Mouse (Mus musculus): ENCODE data around the gene Gm12216. TPM values are rescaled to one million over a fixed set of nuclear protein-coding genes. Genes with fewer than 3 reads are reported as not detected.

Gene Gm12216
- total and polyA plus RNA-seq, 3 experiments, result not detected

DNA sequence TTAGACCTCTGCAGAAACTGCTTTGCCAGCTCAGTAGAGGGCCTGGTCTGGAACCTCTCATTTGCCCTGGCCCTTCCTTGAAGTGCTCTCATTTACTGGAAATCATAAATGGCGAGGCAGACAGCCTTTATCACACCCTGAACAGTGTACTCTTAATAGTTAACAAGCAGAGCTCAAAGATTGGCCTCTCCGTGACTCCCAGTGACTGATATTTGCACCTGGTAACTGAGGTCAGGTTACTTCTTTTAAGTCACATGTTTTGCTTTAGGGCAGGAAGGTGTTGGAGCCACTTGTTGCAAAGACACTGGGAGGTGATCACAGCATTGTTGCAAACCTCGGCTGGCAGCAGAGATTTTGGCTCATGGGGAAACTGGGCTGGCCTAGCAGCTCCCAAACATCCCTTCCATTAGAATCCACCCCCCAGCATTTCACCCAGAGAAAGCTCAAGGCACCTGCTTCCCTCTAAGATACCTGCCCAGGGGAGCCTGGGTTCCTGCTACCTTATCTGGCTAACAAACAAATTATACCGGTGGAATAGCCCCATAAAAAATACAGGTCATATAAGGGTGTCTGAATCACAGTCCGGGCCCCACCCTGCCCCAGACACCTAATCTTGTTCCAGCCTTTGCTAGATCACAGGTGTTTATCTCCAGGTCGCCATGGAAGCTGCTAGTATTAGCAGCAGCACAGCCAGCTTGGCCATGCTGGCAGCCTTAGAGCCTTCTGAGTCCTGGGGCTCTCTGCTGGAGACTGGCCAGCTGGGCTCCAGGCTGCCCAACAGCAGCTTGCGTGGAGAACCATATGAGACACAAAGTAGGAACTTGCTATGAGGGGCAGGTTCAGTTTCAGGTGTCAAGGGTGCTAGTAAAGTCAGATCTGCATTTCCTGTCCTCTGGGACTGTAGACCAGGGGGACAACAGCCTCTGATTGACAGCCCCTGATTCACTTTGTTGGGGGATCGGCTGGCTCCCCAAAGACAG, 19.1 kb downstream of the Gm12216 start:
- H3K36me3 ChIP-seq (ENCODE audit: control insufficient read depth in 1 of 2, insufficient read depth in 2 of 2, low read length in 2 of 2), result peaks cover 0 to 5% of the 10 kb centered on the region in 2 experiments; a peak in 2 of 4 replicates
- peaks cover 0 to 4% of the 10 kb centered on the region in 2 experiments; a peak in 1 of 4 replicates for H3K4me1 ChIP-seq (ENCODE audit: control insufficient read depth in 1 of 2, insufficient read depth in 2 of 2, low read length in 2 of 2)
- no peak for TF ChIP-seq GATA1 (IDR thresholded peaks at IDR 0.05; ENCODE audit: low read depth, low read length)
- TF ChIP-seq RCOR1 (IDR thresholded peaks at IDR 0.05; ENCODE audit: low read depth, low read length), result no peak
- TF ChIP-seq SIN3A (IDR thresholded peaks at IDR 0.05; ENCODE audit: low read length), result no peak
- TF ChIP-seq ZMIZ1 (IDR thresholded peaks at IDR 0.05; ENCODE audit: low read depth, low read length), result no peak
- no peak for TF ChIP-seq MXI1 (IDR thresholded peaks at IDR 0.05; ENCODE audit: low read depth, low read length)
- TF ChIP-seq TCF12 (IDR thresholded peaks at IDR 0.05; ENCODE audit: low read depth, low read length), result no peak
- TF ChIP-seq GABPA (IDR thresholded peaks at IDR 0.05; ENCODE audit: low read depth, low read length), result no peak
- TF ChIP-seq USF1 (IDR thresholded peaks at IDR 0.05; ENCODE audit: low read depth, low read length), result no peak
- no peak for TF ChIP-seq TBP (IDR thresholded peaks at IDR 0.05; ENCODE audit: low read depth, low read length)
- no peak; the same call in 1 of the 2 replicates for TF ChIP-seq TAL1 (IDR thresholded peaks at IDR 0.05; ENCODE audit: low read length)
- TF ChIP-seq MYB (IDR thresholded peaks at IDR 0.05; ENCODE audit: low read depth, low read length), result no peak
- TF ChIP-seq ZKSCAN1 (IDR thresholded peaks at IDR 0.05; ENCODE audit: low read depth, low read length), result no peak
- no peak for TF ChIP-seq CHD1 (IDR thresholded peaks at IDR 0.05; ENCODE audit: low read depth, low read length)
- no peak for TF ChIP-seq ELF1 (IDR thresholded peaks at IDR 0.05; ENCODE audit: low read depth, low read length)
- no peak for TF ChIP-seq HCFC1 (IDR thresholded peaks at IDR 0.05; ENCODE audit: low read depth, low read length)
- no peak for TF ChIP-seq E2F4 (IDR thresholded peaks at IDR 0.05; ENCODE audit: borderline replicate concordance, low read depth, low read length)
- no peak for TF ChIP-seq ZNF384 (IDR thresholded peaks at IDR 0.05; ENCODE audit: low read depth, low read length)
- TF ChIP-seq RAD21 (IDR thresholded peaks at IDR 0.05; ENCODE audit: low read depth, low read length), result no peak
- TF ChIP-seq JUND (IDR thresholded peaks at IDR 0.05; ENCODE audit: low read depth, low read length), result no peak
- no peak overlapping the region for H3K27ac ChIP-seq (ENCODE audit: control insufficient read depth, low read depth, low read length)
- H3K79me2 ChIP-seq (ENCODE audit: control insufficient read depth, insufficient read depth, low read length, poor library complexity), result no peaks in the 10 kb centered on the region
- no peak overlapping the region for H3K9ac ChIP-seq (ENCODE audit: control insufficient read depth, low read depth, low read length, poor library complexity, severe bottlenecking)
- H3K27me3 ChIP-seq (ENCODE audit: control insufficient read depth in 1 of 2, insufficient read depth in 2 of 2, low read length in 2 of 2), result peaks cover 6 to 10% of the 10 kb centered on the region in 2 experiments; a peak in 3 of 4 replicates
- no peaks in the 10 kb centered on the region for H3K9me3 ChIP-seq (replicated peaks; ENCODE audit: insufficient read depth, low read length)
- no peak for DNase-seq (ENCODE audit: low read depth, low spot score)
- no peak overlapping the region for H3K4me3 ChIP-seq (ENCODE audit: control insufficient read depth in 1 of 2, insufficient read depth in 1 of 2, low read depth in 2 of 2, low read length in 2 of 2)

DNA sequence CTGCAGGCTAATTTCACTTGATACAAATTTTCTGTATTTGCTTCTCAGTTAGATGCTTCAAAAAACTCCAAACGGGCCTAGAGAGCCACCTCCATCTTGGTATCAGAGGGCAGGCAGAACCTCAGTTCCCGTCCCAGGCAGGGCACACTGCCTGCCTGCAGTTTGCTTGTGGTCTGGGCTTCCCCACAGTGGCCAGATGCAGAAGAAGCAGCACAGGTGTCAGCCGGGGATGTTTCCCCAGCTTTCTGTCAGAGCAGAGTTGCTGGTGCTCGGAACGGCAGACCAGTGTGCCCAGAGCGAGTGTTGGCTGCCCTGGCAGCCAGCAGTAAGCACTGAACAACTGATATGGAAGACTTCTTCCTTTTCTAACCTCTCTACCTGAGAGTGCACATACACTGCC, 19.9 kb downstream of the Gm12216 start:
- Histone ChIP-seq H3K9ac (ENCODE audit: control insufficient read depth, low read depth, low read length, poor library complexity, severe bottlenecking) (no peak overlapping the region), H3K4me3 (ENCODE audit: control insufficient read depth in 1 of 2, insufficient read depth in 1 of 2, low read depth in 2 of 2, low read length in 2 of 2) (no peak overlapping the region), H3K36me3 (ENCODE audit: control insufficient read depth in 1 of 2, insufficient read depth in 2 of 2, low read length in 2 of 2) (peaks cover 0 to 6% of the 10 kb centered on the region in 2 experiments; a peak in 2 of 4 replicates), H3K27ac (ENCODE audit: control insufficient read depth, low read depth, low read length) (no peak overlapping the region), H3K9me3 (replicated peaks; ENCODE audit: insufficient read depth, low read length) (no peaks in the 10 kb centered on the region), H3K27me3 (ENCODE audit: control insufficient read depth in 1 of 2, insufficient read depth in 2 of 2, low read length in 2 of 2) (peaks cover 6% of the 10 kb centered on the region in 2 experiments; a peak in 2 of 4 replicates), H3K79me2 (ENCODE audit: control insufficient read depth, insufficient read depth, low read length, poor library complexity) (no peaks in the 10 kb centered on the region), H3K4me1 (ENCODE audit: control insufficient read depth in 1 of 2, insufficient read depth in 2 of 2, low read length in 2 of 2) (peaks cover 0 to 4% of the 10 kb centered on the region in 2 experiments; a peak in 1 of 4 replicates)
- DNase-seq (ENCODE audit: low read depth, low spot score), result no peak
- TF ChIP-seq CHD1 (IDR thresholded peaks at IDR 0.05; ENCODE audit: low read depth, low read length), result no peak
- no peak for TF ChIP-seq NELFE (IDR thresholded peaks at IDR 0.05; ENCODE audit: low read depth, low read length)
- no peak for TF ChIP-seq UBTF (IDR thresholded peaks at IDR 0.05; ENCODE audit: borderline replicate concordance, insufficient read depth, low read depth, low read length)
- no peak for TF ChIP-seq GATA1 (IDR thresholded peaks at IDR 0.05; ENCODE audit: low read depth, low read length)
- TF ChIP-seq TCF12 (IDR thresholded peaks at IDR 0.05; ENCODE audit: low read depth, low read length), result no peak
- no peak for TF ChIP-seq POLR2A (IDR thresholded peaks at IDR 0.05; ENCODE audit: control insufficient read depth in 1 of 2, insufficient read depth in 1 of 2, low read depth in 1 of 2, low read length in 2 of 2, poor library complexity in 1 of 2)
- TF ChIP-seq MYB (IDR thresholded peaks at IDR 0.05; ENCODE audit: low read depth, low read length), result no peak
- no peak for TF ChIP-seq MAFK (IDR thresholded peaks at IDR 0.05; ENCODE audit: borderline replicate concordance, low read depth, low read length)
- TF ChIP-seq ETS1 (IDR thresholded peaks at IDR 0.05; ENCODE audit: low read depth, low read length), result no peak
- no peak for TF ChIP-seq ZC3H11A (IDR thresholded peaks at IDR 0.05; ENCODE audit: low read depth, low read length)
- TF ChIP-seq SIN3A (IDR thresholded peaks at IDR 0.05; ENCODE audit: low read length), result no peak
- no peak for TF ChIP-seq USF1 (IDR thresholded peaks at IDR 0.05; ENCODE audit: low read depth, low read length)
- TF ChIP-seq BHLHE40 (IDR thresholded peaks at IDR 0.05; ENCODE audit: borderline replicate concordance, low read depth, low read length), result no peak
- no peak for TF ChIP-seq CHD2 (IDR thresholded peaks at IDR 0.05; ENCODE audit: low read length)
- no peak for TF ChIP-seq USF2 (IDR thresholded peaks at IDR 0.05; ENCODE audit: borderline replicate concordance in 1 of 2, insufficient read depth in 1 of 2, low read depth in 1 of 2, low read length in 2 of 2)
- no peak for TF ChIP-seq ZMIZ1 (IDR thresholded peaks at IDR 0.05; ENCODE audit: low read depth, low read length)
- no peak for TF ChIP-seq EP300 (IDR thresholded peaks at IDR 0.05; ENCODE audit: low read depth in 1 of 2, low read length in 2 of 2)
